Mouse (Mus musculus) bone marrow macrophage, adult 2 months (primary cell): ENCODE data around the gene Pde4d.

Experiments
- CTCF ChIP-seq: IDR thresholded peaks from 2 replicates; pipeline ENCODE4 v1.5.1; 2012; ENCODE audit warnings: low read depth, mild to moderate bottlenecking, low read length, moderate library complexity
- POLR2A ChIP-seq: IDR thresholded peaks from 2 replicates; pipeline ENCODE4 v1.6.1; 2012; ENCODE audit warnings: mild to moderate bottlenecking, low read depth, low read length, borderline replicate concordance

DNA sequence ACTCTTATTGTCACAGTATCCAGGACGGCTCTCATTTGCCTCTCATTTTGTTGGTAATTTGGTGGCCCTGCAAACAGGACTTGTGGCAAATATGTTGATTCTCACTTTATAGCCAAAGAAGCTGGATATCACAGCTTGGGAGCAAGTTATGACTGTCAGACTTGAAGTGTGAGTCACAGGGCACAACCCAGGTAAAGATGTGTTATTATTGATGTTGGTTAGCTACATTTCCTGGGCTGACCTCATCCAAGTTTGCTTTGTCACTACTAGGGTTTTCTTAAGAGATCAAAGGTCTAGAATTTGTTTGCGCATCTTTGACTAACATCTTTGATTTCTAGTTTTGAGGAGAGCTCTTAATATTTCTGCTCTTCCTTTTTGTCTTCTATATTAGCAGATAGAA is 1393.2 kb downstream of the Pde4d start:
- TF ChIP-seq POLR2A (no peak), CTCF (no peak)
